Mouse (Mus musculus) testis, postnatal 10 days (tissue): Measurements from ENCODE around the gene Adamtsl2.

Experiments
- DNase-seq: peaks from one replicate; pipeline ENCODE4 v3.0.0; 2021; ENCODE audit warnings: low spot score

Gene Adamtsl2

GRCm38 (mm10) chr2:27119766-27120165 lies 40.6 kb downstream of the Adamtsl2 start:
- DNase-seq: no peak

- peak; percentile 53 for DNase-seq
Observed at GRCm38 (mm10) chr2:27120241-27120641, 41.1 kb downstream of the Adamtsl2 start.

GRCm38 (mm10) chr2:27121626-27122355 lies 42.6 kb downstream of the Adamtsl2 start:
- DNase-seq: no peak

- no peak for DNase-seq
Observed at GRCm38 (mm10) chr2:27122578-27122977, 43.4 kb downstream of the Adamtsl2 start.

GRCm38 (mm10) chr2:27123121-27123520 lies 43.9 kb downstream of the Adamtsl2 start:
- DNase-seq: no peak

- peak; percentile 84 for DNase-seq
Observed at GRCm38 (mm10) chr2:27125979-27126378, 46.8 kb downstream of the Adamtsl2 start.

- DNase-seq: no peak
Observed at GRCm38 (mm10) chr2:27126496-27126895, 47.3 kb downstream of the Adamtsl2 start.

- no peak for DNase-seq
Observed at GRCm38 (mm10) chr2:27128990-27129389, 49.8 kb downstream of the Adamtsl2 start.

GRCm38 (mm10) chr2:27135935-27136334 lies 56.8 kb downstream of the Adamtsl2 start:
- no peak for DNase-seq

- no peak for DNase-seq
Observed at GRCm38 (mm10) chr2:27136336-27136735, 57.2 kb downstream of the Adamtsl2 start.

GRCm38 (mm10) chr2:27136789-27137188 lies 57.6 kb downstream of the Adamtsl2 start:
- no peak for DNase-seq

GRCm38 (mm10) chr2:27138356-27138755 lies 59.2 kb downstream of the Adamtsl2 start:
- DNase-seq: no peak

GRCm38 (mm10) chr2:27141950-27142693 lies 62.9 kb downstream of the Adamtsl2 start, which contains the start of gene Fam163b:
TSS of gene Fam163b (minus strand) at chr2:27142491.
- DNase-seq: peak; percentile 71

- DNase-seq: no peak
Observed at GRCm38 (mm10) chr2:27144957-27145356, 65.8 kb downstream of the Adamtsl2 start.

GRCm38 (mm10) chr2:27146840-27147239 lies 67.7 kb downstream of the Adamtsl2 start:
- DNase-seq: no peak

- no peak for DNase-seq
Observed at GRCm38 (mm10) chr2:27149457-27149856, 70.3 kb downstream of the Adamtsl2 start.

- no peak for DNase-seq
Observed at GRCm38 (mm10) chr2:27154466-27155185, 75.4 kb downstream of the Adamtsl2 start.

- DNase-seq: no peak
Observed at GRCm38 (mm10) chr2:27156596-27156995, 77.4 kb downstream of the Adamtsl2 start.
